Mouse (Mus musculus): ENCODE measurements around the gene Mtmr10. TPM values are rescaled to one million over a fixed set of nuclear protein-coding genes. Genes with fewer than 3 reads are reported as not detected.
A peak's percentile ranks its signal among the peaks of the same experiment; 100 is the strongest.

Gene Mtmr10
- polyA plus RNA-seq, 1 experiment from 2014 or later, result 11.6 TPM

GRCm38 (mm10) chr7:64244371-64244770, 43.1 kb upstream of the Mtmr10 start:
- no peak overlapping the region for H3K4me2 ChIP-seq (replicated peaks; ENCODE audit: low read depth, low read length)
- H3K9me3 ChIP-seq (ENCODE audit: low read length), result no peaks in the 10 kb centered on the region
- DNase-seq (ENCODE audit: low spot score) (no peak), ATAC-seq (no peak)
- H3K27ac ChIP-seq (ENCODE audit: low read length), result no peak overlapping the region
- TF ChIP-seq CTCF (IDR thresholded peaks at IDR 0.05), result no peak
- TF ChIP-seq EP300 (IDR thresholded peaks at IDR 0.05), result no peak
- H3K4me1 ChIP-seq (ENCODE audit: insufficient read depth, low read depth, low read length), result no peaks in the 10 kb centered on the region
- no peak overlapping the region for H3K9ac ChIP-seq (replicated peaks; ENCODE audit: low read depth)
- no peaks in the 10 kb centered on the region for H3K27me3 ChIP-seq (replicated peaks; ENCODE audit: insufficient read depth, low read length)
- H3K36me3 ChIP-seq (ENCODE audit: insufficient read depth, low read length), result no peaks in the 10 kb centered on the region
- 92% methylated on average over 6 of the region's 6 CpGs for WGBS
- H3K4me3 ChIP-seq (ENCODE audit: low read depth, low read length), result no peak overlapping the region

- H3K27ac ChIP-seq (ENCODE audit: low read length), result no peak overlapping the region
- no peak for TF ChIP-seq CTCF (IDR thresholded peaks at IDR 0.05)
- TF ChIP-seq EP300 (IDR thresholded peaks at IDR 0.05), result no peak
- 72% methylated on average over 4 of the region's 4 CpGs for WGBS
- H3K9ac ChIP-seq (replicated peaks; ENCODE audit: low read depth), result no peak overlapping the region
- no peaks in the 10 kb centered on the region for H3K9me3 ChIP-seq (ENCODE audit: low read length)
- DNase-seq (ENCODE audit: low spot score), result no peak
- ATAC-seq, result no peak
- no peak overlapping the region for H3K4me2 ChIP-seq (replicated peaks; ENCODE audit: low read depth, low read length)
- no peaks in the 10 kb centered on the region for H3K4me1 ChIP-seq (ENCODE audit: insufficient read depth, low read depth, low read length)
- no peak overlapping the region for H3K4me3 ChIP-seq (ENCODE audit: low read depth, low read length)
- no peaks in the 10 kb centered on the region for H3K27me3 ChIP-seq (replicated peaks; ENCODE audit: insufficient read depth, low read length)
- H3K36me3 ChIP-seq (ENCODE audit: insufficient read depth, low read length), result no peaks in the 10 kb centered on the region
Measured at GRCm38 (mm10) chr7:64246713-64247112, 40.7 kb upstream of the Mtmr10 start.

- Histone ChIP-seq H3K4me1 (ENCODE audit: insufficient read depth, low read depth, low read length) (no peaks in the 10 kb centered on the region), H3K9ac (replicated peaks; ENCODE audit: low read depth) (no peak overlapping the region), H3K27me3 (replicated peaks; ENCODE audit: insufficient read depth, low read length) (no peaks in the 10 kb centered on the region), H3K9me3 (ENCODE audit: low read length) (no peaks in the 10 kb centered on the region), H3K36me3 (ENCODE audit: insufficient read depth, low read length) (no peaks in the 10 kb centered on the region), H3K4me3 (ENCODE audit: low read depth, low read length) (no peak overlapping the region), H3K27ac (ENCODE audit: low read length) (no peak overlapping the region), H3K4me2 (replicated peaks; ENCODE audit: low read depth, low read length) (no peak overlapping the region)
- ATAC-seq (no peak), DNase-seq (ENCODE audit: low spot score) (no peak)
- 63% methylated on average over 1 of the region's 1 CpGs for WGBS
- TF ChIP-seq EP300 (IDR thresholded peaks at IDR 0.05), result no peak
- TF ChIP-seq CTCF (IDR thresholded peaks at IDR 0.05), result no peak
Measured at GRCm38 (mm10) chr7:64248352-64248751, 39.1 kb upstream of the Mtmr10 start.

- ATAC-seq, result no peak
- TF ChIP-seq EP300 (IDR thresholded peaks at IDR 0.05) (peak; percentile 60), CTCF (IDR thresholded peaks at IDR 0.05) (no peak)
- Histone ChIP-seq H3K27ac (ENCODE audit: low read length) (no peak overlapping the region), H3K9me3 (ENCODE audit: low read length) (no peaks in the 10 kb centered on the region), H3K36me3 (ENCODE audit: insufficient read depth, low read length) (no peaks in the 10 kb centered on the region), H3K4me3 (ENCODE audit: low read depth, low read length) (no peak overlapping the region), H3K9ac (replicated peaks; ENCODE audit: low read depth) (no peak overlapping the region), H3K4me1 (ENCODE audit: insufficient read depth, low read depth, low read length) (no peaks in the 10 kb centered on the region), H3K27me3 (replicated peaks; ENCODE audit: insufficient read depth, low read length) (no peaks in the 10 kb centered on the region), H3K4me2 (replicated peaks; ENCODE audit: low read depth, low read length) (no peak overlapping the region)
- 35% methylated on average over 4 of the region's 4 CpGs for WGBS
- no peak for DNase-seq (ENCODE audit: low spot score)
Measured at GRCm38 (mm10) chr7:64249715-64250114, 37.7 kb upstream of the Mtmr10 start.

- no peak for TF ChIP-seq CTCF (IDR thresholded peaks at IDR 0.05)
- no peak for TF ChIP-seq EP300 (IDR thresholded peaks at IDR 0.05)
- Histone ChIP-seq H3K27me3 (replicated peaks; ENCODE audit: insufficient read depth, low read length) (no peaks in the 10 kb centered on the region), H3K36me3 (ENCODE audit: insufficient read depth, low read length) (no peaks in the 10 kb centered on the region), H3K27ac (ENCODE audit: low read length) (no peak overlapping the region), H3K4me1 (ENCODE audit: insufficient read depth, low read depth, low read length) (no peaks in the 10 kb centered on the region), H3K4me3 (ENCODE audit: low read depth, low read length) (no peak overlapping the region), H3K9me3 (ENCODE audit: low read length) (no peaks in the 10 kb centered on the region), H3K9ac (replicated peaks; ENCODE audit: low read depth) (no peak overlapping the region), H3K4me2 (replicated peaks; ENCODE audit: low read depth, low read length) (no peak overlapping the region)
- ATAC-seq (no peak), DNase-seq (ENCODE audit: low spot score) (no peak)
- 76% methylated on average over 7 of the region's 7 CpGs for WGBS
Measured at GRCm38 (mm10) chr7:64250417-64250816, 37.0 kb upstream of the Mtmr10 start.

GRCm38 (mm10) chr7:64253736-64254135, 33.7 kb upstream of the Mtmr10 start:
- Histone ChIP-seq H3K27ac (ENCODE audit: low read length) (no peak overlapping the region), H3K4me2 (replicated peaks; ENCODE audit: low read depth, low read length) (no peak overlapping the region), H3K9me3 (ENCODE audit: low read length) (no peaks in the 10 kb centered on the region), H3K9ac (replicated peaks; ENCODE audit: low read depth) (no peak overlapping the region), H3K36me3 (ENCODE audit: insufficient read depth, low read length) (no peaks in the 10 kb centered on the region), H3K4me1 (ENCODE audit: insufficient read depth, low read depth, low read length) (no peaks in the 10 kb centered on the region), H3K27me3 (replicated peaks; ENCODE audit: insufficient read depth, low read length) (no peaks in the 10 kb centered on the region), H3K4me3 (ENCODE audit: low read depth, low read length) (no peak overlapping the region)
- 87% methylated on average over 3 of the region's 3 CpGs for WGBS
- ATAC-seq (no peak), DNase-seq (ENCODE audit: low spot score) (no peak)
- TF ChIP-seq CTCF (IDR thresholded peaks at IDR 0.05) (no peak), EP300 (IDR thresholded peaks at IDR 0.05) (no peak)

All from lung, postnatal 0 days (tissue).